Mouse (Mus musculus): ENCODE results near the gene Bicra. TPM values are rescaled to one million over a fixed set of nuclear protein-coding genes. Genes with fewer than 3 reads are reported as not detected.
A peak's percentile ranks its signal among the peaks of the same experiment; 100 is the strongest.

Bicra gene
- polyA plus RNA-seq, 2 experiments from 2014 or later, result 3.7 TPM

DNA sequence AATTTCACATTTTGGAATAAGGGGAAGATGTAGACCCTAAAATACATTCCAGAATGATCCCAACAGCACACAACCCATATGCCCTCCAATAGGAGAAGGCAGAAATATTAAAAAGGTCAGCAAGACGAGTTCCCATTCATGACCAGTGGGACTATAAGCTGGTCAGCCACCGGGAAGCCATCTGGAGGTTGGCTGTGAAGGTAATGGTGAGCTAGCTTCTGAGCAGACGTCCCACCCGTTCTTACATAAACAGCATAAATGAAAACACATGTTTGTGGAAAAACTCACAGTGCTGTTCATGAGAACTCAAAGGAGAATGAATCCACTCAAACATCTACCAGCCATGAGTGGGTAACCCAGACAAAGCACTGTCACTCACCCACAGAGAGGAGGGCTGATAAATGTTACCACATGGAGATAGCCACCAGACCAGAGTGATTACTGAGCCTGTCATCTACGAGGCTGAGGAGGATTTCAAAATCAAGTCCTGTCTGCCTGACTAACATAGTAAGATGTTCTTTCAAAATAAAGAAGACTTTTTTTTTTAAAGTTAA, 33.9 kb downstream of the Bicra start:
- ATAC-seq, result no peak

DNA sequence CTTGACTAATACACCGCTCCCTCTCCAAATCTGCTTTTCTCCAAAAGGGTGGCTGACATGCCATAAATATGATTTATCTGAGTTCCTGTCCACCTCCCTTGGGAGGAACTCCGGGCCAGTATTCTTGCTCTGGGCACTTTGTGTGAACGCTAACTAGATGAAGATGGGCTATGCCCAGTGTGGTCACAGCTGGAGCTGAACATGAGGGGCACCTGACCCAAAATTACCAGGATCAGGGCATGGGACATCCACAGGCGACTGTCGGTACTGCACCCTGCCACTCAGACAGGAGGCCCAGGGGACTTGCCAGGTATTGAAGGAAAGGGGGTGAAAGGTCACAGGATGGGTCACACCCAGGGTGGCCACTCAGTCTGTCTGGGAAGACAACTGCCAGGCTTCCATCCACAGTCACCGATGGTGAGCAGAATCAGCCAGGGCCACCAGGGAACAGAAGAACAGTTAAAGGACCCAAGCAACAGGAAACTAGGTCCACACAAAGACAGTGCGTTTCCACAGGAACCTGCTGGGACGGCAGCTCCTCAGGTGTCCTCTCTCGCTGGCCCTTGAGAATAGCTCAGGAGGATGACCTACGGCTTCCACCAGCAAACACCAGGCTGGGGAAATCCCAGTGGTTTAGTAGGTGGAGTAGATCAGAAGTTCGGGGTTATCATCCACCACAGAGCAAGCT, 35.0 kb downstream of the Bicra start:
- peak; percentile 65 for ATAC-seq

DNA sequence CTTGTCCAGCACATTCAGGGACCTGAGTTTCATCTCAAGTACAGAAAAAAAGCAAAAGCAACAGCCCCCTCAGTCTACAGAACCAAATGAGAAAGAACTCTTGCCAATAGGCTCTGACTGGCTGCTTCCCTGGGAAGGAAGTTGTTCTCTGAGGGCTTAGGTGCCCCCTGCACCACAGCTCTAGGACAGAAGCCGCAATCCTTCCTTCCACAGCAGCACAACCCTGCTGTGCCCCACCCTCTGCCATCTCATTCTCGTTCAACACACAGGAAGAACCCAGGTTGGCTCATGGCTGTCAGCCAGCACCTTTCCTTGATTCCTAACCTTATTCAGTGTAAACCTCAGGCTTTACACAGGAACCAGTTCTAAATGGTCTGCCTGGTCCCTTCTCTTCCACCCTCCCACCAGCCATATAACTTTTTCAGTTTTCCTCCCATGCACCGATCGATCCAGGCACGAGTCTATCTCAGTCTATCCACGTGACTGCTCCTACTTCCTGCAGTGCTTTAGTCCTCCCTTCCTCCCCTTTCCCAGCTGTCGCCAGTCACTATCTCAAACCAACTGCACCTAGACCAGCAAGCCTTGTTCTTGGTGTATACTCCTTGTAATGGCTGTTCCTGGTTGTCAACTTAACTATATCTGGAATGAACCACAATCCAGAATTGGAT, 36.2 kb downstream of the Bicra start:
- ATAC-seq, result no peak

DNA sequence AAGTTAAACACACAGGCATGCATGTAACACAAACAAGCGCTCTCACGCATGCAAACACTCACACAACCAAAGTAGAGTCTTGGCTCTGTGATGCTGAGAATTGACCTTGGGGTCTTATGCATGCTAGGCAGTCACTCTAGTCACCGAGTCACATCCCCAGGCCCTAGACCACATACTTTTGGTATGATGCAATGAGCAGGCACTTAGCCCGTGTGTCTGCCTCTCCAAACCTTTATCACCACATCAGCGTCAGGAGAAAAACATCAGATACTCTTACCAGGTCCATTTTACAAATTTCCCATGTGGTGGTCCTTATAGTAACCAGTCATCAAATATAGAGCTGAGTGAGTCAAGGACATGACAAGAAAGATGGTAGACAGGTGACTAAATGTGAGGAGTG, 37.1 kb downstream of the Bicra start:
- ATAC-seq, result no peak

DNA sequence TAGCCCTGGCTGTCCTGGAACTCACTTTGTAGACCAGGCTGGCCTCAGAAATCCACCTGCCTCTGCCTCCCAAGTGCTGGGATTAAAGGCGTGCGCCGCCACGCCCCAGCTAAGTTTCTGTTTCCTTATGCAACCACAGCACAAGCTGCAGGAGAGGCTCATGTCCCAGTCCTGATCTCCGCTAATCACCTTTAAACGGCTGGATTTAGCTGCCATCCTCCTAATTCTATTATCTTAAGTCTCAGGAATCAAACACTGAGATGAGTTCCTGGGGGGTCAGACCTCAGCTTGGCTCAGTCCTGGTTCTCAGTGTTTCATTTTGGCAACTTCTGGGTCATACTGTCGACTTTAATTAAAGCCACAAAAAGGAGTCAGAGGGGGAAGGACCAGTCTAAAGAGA, 38.1 kb downstream of the Bicra start:
- ATAC-seq, result no peak

DNA sequence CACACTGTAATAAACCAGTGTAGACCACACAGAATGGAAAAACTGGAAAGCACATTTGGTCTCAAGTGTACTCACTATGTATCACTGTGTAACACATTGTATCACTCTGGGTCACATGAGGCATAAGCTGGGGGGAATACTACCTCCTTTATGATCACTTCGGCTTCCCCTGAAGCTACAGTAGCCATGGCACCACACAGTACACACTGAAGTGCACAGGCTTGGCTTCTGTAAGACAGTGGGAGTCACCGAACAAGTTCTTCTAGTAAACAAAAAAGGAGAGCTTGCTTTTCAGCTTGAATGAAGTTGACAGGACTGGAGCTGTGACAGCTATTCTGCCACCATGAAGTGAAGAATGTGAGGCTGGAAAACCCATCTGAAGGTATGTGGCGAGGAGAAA, 42.7 kb downstream of the Bicra start:
- ATAC-seq, result no peak

DNA sequence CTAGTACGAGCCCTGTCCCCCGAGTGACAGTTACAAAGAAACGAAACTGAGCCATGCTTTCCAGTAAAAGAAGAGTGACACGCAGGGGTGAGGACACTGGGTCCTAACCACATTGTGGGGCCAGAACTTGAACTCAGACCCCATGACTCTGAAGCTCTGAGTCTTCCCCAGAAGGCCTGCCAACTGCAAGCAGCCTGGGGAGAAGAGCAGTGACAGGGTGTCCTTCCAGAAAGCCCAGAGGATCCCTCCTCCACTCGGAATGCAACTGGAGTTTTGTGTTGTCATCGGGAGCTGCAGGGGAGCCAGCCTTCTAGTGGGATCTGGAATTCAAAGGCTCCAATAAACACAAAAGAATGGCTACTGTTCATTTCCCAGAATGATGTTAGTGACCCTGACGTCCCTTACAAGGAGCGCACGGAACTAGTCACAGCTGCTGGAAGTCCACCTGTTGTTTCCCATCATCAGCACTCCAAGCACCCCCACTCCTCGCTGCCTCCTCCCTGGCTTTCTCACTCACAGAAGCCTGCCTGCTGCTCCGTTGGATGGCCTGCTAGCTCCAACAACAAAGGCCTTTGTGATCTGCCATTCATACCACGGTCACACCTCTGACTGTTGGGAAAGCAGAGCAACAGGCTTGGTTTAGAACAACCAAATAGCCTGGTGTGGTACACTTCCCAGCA, 43.4 kb downstream of the Bicra start:
- no peak for ATAC-seq

DNA sequence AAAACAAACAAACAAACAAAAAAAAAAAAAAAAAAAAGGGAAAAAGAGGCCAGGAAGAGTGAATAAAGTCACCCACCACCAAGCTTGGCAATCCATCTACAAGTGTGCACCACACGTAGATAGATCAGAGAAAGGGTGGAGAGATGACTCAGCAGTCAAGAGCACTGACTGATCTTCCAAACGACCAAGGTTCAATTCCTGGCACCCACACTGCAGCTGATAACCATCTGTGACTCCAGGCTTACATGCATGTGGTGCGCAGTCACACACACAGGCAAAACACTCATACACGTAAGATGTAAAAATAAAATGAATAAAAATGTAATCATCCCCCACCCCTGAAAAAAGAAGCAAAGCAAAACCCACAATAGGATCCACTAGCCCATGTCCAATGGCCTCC, 44.7 kb downstream of the Bicra start:
- no peak for ATAC-seq

DNA sequence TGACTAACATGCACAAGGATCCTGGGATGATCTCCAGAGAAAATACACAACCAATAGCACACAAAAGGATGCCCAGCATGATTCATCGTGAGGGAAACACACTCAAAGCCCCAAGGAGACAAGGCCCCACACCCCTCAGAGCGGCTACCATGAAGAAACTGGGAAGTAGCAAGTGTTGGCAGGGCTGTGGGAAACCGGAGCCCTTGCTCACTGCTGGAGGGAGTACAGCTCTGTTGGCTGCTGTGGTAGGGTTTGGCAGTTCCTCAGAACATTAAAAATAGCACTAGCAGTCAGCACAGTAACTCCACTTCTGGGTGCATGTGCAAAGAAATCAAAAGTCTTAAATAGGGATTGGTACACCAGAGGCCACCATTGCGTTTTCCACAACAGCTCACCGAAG, 45.5 kb downstream of the Bicra start:
- peak; percentile 28 for ATAC-seq

DNA sequence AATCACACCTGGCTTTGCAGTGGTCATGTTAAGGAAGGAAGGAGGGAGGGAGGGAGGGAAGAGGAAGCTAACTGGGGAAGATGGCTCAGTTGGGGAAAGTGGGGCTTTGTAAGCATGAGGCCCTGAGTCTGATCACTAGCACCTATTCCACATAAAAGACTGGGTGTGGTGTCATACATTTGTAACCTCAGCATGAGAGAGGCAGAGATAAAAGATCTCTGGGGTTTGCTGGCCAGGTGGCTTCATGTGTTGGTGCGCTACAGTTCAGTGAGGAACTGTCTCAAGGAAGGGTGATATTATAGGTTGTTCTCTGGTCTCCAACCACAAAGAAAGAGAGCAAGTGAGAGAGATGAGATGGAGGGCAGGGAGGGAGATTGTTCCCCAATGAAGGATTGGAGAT, 46.0 kb downstream of the Bicra start:
- ATAC-seq, result peak; percentile 79

DNA sequence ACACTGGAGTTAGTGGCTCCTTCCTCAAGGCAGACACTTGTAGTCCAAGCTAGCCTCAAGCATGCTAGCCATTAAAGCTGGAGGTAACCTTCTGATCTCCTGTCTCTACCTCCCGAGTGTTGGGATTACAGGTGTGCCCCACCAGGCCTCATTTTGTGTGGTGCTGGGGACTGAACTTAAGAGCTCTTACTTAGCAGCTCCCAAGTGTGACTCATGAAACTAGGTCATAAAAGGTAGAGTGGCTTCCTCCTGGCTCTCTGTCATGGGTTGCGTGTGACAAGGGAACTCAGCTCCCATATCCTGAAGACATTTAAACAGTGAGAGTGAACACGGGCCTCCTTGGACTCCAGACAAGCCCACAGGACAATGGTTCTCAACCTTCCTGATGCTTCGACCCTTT, 53.9 kb downstream of the Bicra start:
- ATAC-seq, result no peak

DNA sequence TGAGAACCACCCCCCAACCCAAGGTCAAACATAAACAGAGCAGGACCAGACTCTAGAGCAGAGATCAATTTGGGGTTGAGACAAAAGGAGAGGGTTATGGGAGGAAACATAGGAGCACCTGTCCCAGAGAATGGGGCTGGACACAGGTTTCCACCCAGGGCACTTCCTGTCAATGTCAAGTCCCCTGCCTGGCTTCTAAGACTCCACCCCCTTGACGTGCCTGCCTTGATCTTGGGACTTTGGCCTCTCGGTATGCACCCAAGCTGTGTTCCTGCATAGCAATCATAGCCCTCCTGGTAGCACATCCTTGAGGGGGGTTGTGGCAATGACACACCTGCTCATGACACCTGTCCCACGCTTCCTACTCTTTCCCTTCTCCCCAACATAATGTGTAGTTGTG, 54.6 kb downstream of the Bicra start:
- ATAC-seq, result no peak

DNA sequence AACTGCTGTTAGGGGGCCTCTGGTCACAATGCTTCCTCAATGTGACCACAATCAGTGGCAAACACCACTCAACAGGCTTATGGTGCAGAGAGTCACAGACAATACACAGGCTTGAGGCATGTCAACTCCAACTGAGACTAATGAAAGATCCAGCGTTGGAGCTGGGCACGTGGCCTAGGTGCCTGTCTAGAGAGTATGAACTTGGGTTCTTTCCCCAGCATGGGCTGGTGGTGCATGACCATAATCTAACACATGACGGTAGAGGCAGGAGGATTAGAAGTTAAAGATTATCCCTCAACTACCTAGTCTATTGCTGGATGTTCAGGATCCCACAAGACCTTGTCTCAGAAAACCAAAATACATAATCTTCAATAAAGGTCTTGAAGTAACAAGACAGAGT, 56.0 kb downstream of the Bicra start:
- no peak for ATAC-seq

DNA sequence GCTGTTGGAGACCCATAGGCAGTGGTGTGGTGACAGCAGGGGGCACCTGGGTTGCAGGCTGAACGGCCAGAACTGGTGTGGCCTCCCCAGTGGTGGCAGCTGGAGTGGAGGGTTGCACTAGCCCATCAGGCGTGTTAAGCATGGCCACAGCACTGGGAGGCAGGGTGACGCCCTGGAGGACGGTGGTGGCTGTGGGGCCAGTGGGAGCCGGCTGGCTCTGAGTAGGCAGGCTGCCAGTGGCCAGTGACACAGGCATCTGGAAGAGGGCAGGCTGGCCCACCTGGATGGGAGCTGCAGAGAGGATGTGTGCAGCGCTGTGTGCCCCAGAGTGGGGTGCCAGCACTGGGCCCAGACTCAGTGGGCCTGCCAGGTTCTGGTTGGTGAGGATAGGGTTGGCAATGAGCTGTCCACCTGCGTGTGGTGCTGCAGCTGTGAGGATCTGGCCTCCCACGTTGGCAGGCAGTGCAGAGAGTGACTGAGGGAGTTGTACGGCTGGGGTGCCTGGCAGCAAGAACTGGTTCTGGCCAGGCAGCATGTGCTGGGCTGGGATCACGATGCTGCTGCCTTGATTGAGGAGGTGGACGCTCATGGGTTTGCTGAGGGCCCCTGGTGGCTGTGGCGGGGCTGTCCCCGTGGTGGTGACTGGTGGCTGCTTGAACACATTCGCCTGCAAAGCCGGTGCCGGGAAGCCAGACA, 59.9 kb downstream of the Bicra start:
- no peak for ATAC-seq

DNA sequence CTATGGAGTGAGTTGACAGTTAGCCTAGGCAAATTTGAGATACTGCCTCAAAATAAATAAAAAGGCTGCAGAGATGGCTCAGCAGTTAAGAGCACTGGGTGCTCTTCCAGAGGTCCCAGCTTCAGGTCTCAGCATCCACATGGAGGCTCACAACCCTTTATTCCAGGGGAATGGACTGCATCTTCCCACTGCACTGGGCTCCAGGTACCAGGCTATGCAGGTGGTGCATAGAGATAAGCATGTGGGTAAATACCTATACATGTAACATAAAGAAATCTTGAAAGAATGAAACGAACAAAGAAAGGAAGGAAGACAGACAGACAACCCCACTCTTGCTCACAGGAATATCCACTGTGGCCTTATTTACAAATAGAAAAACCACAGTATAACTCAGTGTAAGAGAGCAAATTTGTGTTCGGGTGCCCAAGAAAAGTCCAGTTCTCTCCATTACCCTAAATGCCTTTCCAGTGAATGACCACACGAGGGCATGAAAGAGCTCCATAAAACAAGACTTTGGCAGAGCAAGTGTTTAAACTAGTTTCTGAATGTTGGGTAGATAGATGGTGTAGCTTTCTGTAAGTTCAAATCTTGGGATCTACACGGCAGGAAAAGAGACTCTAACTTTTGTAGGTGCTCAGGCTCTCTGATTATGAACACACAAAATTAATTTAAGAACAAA, 64.9 kb downstream of the Bicra start:
- peak; percentile 76 for ATAC-seq

DNA sequence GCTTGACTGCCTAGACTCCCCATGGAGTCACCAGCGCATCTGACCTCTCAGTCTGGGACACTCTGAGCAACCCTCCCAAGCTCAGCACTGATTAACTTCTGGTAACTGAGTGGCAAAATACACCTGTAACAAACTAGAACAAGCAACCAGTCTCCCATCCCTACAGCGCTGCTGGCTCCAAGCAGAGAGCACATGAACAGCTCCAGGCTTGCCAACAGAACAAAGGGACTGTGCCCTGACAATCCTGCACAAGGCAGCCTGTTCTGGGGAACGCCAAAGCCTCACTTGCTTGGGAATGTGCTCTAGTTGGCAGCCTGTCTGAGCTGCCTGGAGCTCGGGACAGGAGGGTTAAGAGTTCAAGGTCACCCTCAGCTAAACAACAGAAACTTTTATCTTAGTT, 66.2 kb downstream of the Bicra start:
- no peak for ATAC-seq

DNA sequence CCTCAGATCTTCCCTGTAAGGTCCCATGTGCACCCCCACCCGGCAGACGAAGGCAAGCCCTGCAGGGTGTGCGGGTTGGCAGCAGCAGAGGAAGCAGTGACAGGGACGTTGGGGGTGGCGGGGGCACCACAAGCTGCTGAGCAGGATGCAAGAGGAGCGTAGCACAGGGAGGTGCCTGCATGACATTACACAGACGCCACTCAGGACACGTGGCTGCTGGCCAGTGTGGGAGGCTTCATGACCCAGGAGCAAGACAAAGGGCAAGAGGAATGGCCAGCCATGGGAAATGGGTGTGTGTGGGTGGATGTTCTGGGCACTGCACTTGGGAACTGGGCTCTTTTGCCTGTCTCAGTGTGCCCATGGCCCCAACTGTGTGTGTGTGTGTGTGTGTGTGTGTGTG, 67.5 kb downstream of the Bicra start:
- ATAC-seq, result no peak

DNA sequence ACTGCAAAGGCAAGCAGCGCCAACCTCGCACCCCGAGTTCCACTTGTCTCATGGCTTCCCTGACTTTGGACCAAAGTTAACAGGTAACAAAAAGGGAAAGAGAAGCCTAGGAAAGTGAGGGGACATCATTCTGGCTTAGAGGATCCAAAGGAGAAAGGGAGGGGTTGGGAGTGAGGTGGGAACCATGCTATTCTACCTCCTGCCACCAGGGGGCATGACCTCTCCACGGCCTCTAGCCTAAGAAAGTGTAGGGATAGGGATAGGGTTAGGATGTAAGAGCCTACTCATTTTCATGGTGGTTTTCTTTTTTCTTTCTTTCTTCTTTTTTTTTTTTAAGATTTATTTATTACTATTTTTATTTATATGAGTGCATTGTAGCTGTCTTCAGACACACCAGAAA, 71.8 kb downstream of the Bicra start:
- peak; percentile 52 for ATAC-seq

DNA sequence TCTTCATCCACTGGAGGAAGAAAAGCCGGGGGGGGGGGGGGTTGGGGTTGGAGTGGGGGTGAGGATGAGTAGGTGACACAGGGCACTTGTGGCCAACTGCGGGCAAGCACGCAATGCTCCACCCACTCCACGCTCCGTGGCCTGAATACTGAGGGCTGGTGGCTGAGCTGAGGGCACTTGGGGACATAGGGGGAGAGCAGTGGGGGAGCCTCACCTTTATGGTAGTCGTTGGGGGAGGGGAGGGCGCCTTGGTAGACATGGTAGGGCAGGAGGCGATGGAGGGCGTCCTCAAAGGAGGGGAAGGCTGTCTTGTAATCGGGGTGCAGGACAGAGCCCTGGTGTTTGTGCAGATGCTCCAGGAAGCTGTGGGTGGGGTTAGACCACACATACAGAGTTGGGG, 72.3 kb downstream of the Bicra start:
- no peak for ATAC-seq

DNA sequence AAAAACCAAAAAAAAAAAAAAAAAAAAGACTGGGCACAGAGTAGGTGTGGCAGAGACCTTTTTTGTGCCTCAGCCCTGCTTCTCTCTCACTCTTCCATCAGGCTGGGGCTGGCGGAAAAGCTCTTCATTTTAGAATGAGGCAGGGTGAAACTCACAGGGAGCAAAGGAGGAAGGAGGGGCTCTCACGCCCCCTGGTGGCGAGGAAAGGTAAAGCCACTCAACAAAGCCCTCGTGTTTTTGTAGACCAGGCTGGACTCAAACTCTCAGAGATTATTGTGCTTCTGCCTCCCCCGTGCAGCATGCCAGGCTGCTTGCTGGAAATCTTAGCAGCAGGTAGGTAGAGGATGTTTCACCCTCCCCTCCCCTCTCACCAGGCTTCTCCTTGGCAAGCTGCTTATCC, 73.0 kb downstream of the Bicra start:
- ATAC-seq, result peak; percentile 38

DNA sequence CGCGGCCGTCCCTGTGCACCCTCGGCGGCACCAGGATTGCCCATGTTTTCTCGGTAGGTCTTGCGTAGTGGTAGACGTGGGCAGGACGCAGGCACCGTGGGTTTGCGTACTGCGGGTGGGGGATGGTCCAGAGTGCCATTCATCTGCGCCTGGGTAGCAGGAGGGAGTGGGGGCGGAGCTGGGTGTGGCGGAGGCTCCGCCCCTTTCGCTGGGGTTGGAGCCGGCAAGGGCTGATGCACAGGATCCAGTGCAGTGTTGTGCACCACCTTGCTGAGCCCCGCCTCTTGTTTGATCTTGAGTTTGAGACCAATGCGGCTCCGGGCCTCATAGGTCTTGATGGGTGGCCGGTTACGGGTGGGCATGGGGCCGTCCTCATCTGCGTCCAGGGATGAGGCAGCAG, 75.5 kb downstream of the Bicra start:
- ATAC-seq, result no peak

DNA sequence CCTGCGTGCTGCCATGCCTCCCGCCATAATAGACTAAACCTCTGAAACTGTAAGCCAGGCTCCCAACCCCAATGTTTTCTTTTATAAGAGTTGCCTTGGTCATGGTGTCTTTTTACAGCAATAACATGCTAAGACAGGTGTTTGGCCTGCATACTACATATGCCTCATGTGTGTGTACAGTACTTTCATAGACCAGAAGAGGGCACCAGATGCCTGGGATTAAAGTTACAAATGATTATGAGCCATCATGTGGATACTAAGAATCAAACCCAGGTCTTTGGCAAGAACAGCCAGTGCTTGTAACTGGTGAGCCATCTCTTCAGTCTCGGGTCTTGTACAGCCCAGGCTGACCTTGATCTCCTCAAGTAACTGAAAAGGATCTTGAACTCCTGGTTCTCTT, 78.0 kb downstream of the Bicra start:
- ATAC-seq, result no peak

DNA sequence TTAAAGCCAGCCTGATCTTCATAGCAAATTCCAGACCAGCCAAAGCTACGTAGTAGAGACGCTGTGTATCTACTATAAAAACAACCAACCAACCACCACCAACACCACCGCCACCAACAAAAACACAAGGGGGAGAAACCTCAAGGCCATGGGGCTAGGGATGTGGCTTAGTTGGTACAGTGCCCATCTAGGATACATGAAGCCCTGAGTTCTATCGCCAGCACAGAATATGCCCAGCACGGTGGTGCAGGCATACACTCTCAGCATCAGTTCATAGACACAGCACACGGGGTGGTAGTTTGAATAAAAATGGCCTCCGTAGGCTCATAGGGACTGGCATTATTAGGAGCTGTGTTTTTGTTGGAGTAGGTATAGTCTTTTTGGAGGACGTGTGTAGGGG, 79.4 kb downstream of the Bicra start:
- no peak for ATAC-seq
